Mouse (Mus musculus) T-cell, adult 66 days (primary cell): Measurements from ENCODE around the gene Arhgap30. TPM values are rescaled to one million over a fixed set of nuclear protein-coding genes. Genes with fewer than 3 reads are reported as not detected.

ENCODE experiments used
- total RNA-seq, 2 experiments: library from RNA; stranded (reverse); gene quantifications; 3 replicates in 1 of 2; 4 replicates in 1 of 2; pipeline ENCODE4 v1.2.4; 2023

The Arhgap30 gene
- 100 to 1,000 TPM; 224 to 247 TPM for total RNA-seq

DNA sequence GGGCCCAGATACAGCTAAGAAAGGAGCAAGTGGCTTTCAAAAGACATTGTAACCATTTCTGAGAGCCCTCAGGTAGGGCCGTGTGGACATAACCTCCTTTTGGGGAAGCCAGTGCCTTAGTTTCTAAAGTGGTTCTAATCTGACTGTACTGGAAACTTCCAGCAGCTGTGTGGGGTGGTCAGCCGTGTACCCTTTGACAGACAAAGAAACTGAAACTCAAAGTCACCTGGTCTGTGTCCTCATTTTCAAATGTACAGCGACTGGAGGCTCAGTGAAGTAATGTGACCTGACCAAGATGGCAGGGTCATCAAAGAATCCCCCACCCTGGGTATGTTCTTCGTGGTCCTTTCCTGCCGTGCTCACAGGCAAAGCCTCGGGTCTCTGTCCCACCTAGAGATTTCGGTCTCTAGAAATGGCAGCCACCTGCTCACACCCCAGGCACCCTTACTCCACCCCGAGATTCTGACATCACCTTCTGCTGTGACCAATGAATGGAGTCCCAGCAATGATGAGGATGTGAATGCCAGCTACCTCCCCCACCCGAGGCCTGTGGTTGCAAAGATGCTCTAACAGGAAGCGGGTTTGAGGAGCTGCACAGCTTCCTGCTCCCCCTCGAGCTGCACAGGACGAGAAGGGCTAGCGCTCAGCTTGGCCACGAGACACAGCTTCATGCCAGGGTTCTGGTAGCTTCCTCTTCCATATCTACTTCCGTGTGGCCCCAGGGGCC lies at the start of gene Arhgap30:
Gene Arhgap30 (plus strand): TSS at position 579 of the 727 bp plus-strand sequence.

DNA sequence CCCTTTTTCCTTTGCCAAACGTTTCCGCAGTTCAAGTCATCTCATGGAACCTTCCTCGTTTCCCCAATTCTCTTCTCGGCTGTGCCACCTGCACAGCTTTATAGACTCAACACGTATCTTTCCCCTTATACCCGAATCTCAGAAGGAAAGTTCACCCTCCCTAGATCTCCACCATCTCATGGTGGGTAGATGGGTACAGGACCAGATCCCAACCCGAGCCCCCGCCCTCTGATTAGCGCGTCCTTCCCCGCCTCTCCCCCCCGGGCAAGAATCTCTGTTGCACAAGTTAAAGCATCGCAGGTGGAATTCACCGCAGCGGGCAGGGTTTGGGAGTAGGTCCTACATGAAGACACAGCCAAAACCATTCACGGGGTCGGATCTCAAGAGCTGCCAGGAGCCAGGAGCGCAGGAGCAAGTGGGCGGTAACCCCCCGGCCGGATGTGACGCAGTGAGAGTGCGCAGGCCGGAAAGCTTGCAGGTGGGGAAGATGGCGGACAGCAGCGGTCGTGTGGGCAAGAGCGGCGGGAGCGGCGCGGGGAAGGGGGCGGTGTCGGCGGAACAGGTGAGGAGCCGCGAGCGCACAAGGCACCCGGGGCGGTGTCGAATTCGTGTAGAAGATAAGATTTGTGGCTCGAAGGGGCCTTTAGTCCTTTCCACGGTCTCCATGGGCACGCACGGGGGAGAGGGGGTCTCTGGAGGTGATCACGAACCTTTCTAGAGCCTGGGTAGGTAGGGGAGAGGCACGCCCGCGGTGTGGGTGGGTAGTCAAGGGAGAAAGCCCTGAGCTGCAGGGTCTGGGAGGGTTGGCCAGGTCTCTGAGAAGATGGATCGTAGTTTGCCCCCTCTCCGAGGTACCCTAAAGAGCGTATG lies 43.3 kb upstream of the Arhgap30 start, which contains the start of the genes Nit1 and Pfdn2:
Gene Nit1 (minus strand): TSS at position 422 of the 870 bp plus-strand sequence.
Gene Pfdn2 (plus strand): TSS at position 446 of the 870 bp plus-strand sequence.

DNA sequence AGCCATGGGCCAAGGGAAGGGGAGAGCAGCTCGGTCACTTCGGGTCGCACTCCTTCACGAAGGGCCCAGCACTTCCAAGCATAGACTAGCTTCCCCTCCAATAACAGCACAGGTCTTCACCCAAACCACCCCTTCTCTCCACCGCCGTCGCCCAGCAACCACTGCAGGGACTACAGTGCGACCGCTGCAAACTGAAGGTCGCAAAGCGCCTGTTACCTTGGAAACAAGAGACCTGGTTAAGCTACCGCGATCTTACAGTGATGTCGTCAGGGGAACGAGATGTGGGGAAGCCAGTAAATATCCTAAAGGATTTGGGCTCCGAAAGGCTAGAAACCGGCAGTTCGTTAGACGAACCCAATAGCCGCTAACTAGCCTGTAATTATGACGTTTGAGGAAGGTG lies 28.1 kb upstream of the Arhgap30 start, which contains the start of gene Klhdc9:
Gene Klhdc9 (minus strand): TSS at position 143 of the 400 bp plus-strand sequence.

DNA sequence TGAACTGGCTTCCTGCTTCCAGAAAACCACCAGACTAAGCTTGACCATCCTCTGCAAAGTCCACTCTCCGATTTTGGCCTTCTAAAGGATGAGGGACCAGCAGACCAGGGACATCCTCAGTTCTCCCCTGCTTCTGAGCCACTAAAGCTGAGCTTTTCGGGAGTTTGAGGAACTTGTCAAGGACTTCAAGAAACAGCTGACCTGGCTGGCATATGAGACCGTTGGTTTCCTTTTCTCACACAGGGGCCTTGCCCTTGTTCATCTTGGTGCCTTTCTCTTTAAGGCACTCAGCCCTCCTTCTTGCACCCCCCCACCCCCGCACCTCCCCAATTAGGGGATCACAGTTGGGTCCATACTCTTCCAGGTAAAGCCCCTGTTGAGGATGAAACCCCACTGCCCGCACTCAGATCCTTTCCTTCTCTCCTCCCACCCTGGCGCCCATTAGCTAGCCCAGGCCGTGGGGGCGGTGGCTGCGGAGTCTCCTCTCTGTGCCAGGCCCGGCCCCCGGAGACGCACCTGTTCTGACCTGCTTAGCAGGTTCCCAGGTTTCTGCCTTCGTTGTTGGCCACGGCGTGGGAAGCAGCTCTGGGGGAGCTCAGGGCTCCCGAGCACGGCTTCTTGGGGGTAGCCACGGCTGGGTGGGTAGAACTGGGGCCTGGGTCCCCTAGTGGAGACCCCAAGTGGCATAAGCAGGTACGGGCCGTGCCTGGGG lies 18.8 kb upstream of the Arhgap30 start, which contains the start of gene Nectin4:
Gene Nectin4 (plus strand): TSS at position 255 of the 712 bp plus-strand sequence.

DNA sequence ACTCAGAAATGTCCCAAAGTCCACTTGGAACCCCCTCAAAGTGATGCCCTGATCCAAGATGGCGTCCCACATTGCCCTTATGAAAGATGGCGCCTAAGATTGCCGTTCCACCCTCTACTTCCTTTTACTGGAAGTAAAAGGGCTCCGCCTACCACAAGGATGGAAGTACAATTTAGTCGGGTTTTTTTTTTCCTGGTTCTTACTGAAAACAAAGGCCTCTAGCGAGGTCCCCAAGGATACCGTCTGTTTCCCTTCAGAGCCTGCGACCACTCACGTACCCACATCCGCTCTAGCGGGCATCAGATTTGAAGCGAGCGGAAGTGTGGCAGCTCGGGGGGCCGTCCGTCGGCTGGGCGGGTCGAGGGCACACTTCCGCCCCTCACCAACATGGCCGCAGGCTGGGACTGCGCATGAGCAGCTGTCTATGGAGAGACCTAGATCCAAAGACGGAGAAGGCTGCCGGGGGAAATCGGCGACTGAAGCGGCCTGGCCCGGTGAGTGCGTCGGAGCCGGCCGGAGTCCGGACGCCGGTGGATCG lies 22.3 kb downstream of the Arhgap30 start, which contains the start of gene Usf1:
Gene Usf1 (plus strand): TSS at position 367 of the 538 bp plus-strand sequence.

DNA sequence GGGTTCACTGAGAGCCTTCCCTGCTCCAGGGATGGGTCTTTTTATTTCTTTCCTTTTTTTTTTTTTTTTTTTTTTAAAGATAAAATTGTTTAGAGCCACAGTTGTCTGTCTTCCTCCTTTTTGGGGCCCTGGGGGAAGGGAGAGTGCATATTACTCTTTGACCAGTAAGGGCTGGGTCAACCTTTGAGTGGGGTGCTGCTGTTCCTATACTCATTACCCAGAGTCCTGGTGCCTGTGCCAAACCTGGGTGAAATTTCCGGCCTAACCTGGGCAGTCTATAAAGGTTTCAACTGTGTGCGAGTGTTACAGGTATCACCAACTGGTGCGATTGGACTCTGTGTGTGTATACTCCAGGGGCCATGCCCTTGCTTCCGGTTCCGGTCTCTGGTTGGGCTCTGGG lies 29.9 kb downstream of the Arhgap30 start, which contains the start of gene Tstd1:
Gene Tstd1 (plus strand): TSS at position 213 of the 400 bp plus-strand sequence.

DNA sequence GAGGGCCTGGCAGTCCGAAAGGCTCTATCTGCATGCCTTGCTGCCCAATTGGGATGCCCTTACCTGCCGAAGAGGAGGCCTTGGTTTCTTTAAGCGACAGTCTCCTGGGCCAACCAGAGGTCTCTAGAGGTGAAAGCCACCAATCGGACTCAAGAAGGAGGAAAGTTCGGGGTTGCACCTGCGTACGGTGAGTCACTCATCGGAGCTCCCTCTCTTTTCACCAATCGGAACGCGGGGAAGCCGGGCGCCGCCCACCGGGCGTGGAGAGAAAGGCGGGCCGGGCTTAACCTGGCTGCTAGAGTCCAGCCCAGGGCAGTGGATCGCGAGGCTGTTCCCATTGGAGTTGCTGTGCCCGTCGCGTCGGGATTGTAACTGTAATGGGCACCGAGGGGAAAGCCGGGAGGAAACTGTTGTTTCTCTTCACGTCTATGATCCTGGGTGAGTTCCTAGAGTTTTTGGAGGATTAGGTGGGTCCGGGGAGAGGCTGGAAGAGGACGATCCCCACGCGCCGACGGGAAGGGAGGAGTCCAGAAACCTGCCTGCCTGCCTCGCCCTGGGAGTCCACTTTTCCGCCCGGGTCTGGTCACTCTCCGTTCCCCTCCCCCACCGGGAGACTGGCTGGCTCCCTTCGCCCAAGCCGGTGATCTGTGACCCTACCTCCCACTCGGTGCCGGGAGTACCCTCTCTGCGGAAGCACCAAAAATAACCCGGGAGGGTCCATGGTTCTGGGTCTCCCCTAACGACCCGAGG lies 48.7 kb downstream of the Arhgap30 start, which contains the start of gene F11r:
Gene F11r (plus strand): TSS at position 272 of the 750 bp plus-strand sequence.

Other genes with a start within 250 kb of the Arhgap30 start
- gene Sdhc, start 238.4 kb upstream of the Arhgap30 start, total RNA-seq: 100 to 1,000 TPM; 106 to 111 TPM
- not detected for gene Mpz, start 238.2 kb upstream of the Arhgap30 start, total RNA-seq
- gene Pcp4l1, start 192.7 kb upstream of the Arhgap30 start, total RNA-seq: not detected
- not detected for gene Nr1i3, start 175.0 kb upstream of the Arhgap30 start, total RNA-seq
- gene Tomm40l, start 166.4 kb upstream of the Arhgap30 start, total RNA-seq: 10 to 100 TPM; 25.7 to 28.9 TPM
- not detected for gene Apoa2, start 163.9 kb upstream of the Arhgap30 start, total RNA-seq
- 1 to 10 TPM; 7.7 to 8.1 TPM for gene Fcer1g, start 154.6 kb upstream of the Arhgap30 start, total RNA-seq
- gene Adamts4, start 138.5 kb upstream of the Arhgap30 start, total RNA-seq: under 1 TPM in 1 of 2 experiments, not detected in 1; 0.12 TPM
- gene Ndufs2, start 137.6 kb upstream of the Arhgap30 start, total RNA-seq: 100 to 1,000 TPM; 121 to 130 TPM
- gene B4galt3, start 118.6 kb upstream of the Arhgap30 start, total RNA-seq: 10 to 100 TPM; 79.2 to 92.2 TPM
- 10 to 100 TPM; 51.6 to 65.3 TPM for gene Ppox, start 107.8 kb upstream of the Arhgap30 start, total RNA-seq
- 10 to 100 TPM; 53.0 to 56.2 TPM for gene Usp21, start 101.0 kb upstream of the Arhgap30 start, total RNA-seq
- 10 to 100 TPM; 48.0 to 48.5 TPM for gene Ufc1, start 93.9 kb upstream of the Arhgap30 start, total RNA-seq
- gene Dedd, start 59.8 kb upstream of the Arhgap30 start, total RNA-seq: 10 to 100 TPM; 32.7 to 39.0 TPM
- 10 to 100 TPM; 23.7 to 25.1 TPM for gene Nit1, start 43.3 kb upstream of the Arhgap30 start, total RNA-seq
- 10 to 100 TPM; 66.7 to 68.1 TPM for gene Pfdn2, start 43.3 kb upstream of the Arhgap30 start, total RNA-seq
- gene Klhdc9, start 28.2 kb upstream of the Arhgap30 start, total RNA-seq: under 1 TPM; 0.36 to 0.47 TPM
- gene Nectin4, start 18.9 kb upstream of the Arhgap30 start, total RNA-seq: not detected
- gene Usf1, start 22.4 kb downstream of the Arhgap30 start, total RNA-seq: 100 to 1,000 TPM in 1 of 2 experiments, 10 to 100 TPM in 1; 99.1 to 103 TPM
- gene Tstd1, start 29.9 kb downstream of the Arhgap30 start, total RNA-seq: 1 to 10 TPM; 6.0 to 8.0 TPM
- gene F11r, start 48.6 kb downstream of the Arhgap30 start, total RNA-seq: under 1 TPM in 1 of 2 experiments, not detected in 1; 0.92 TPM
- 1 to 10 TPM; 6.1 to 6.6 TPM for gene Alyref2, start 114.5 kb downstream of the Arhgap30 start, total RNA-seq
- gene Itln1, start 146.3 kb downstream of the Arhgap30 start, total RNA-seq: not detected
- gene Cd244a, start 170.2 kb downstream of the Arhgap30 start, total RNA-seq: 1 to 10 TPM; 2.4 to 3.6 TPM
- gene Ly9, start 218.5 kb downstream of the Arhgap30 start, total RNA-seq: 100 to 1,000 TPM; 126 to 138 TPM